Mouse (Mus musculus) forebrain, embryonic 16.5 days (tissue): ENCODE results near the gene Grm4. TPM values are rescaled to one million over a fixed set of nuclear protein-coding genes. Genes with fewer than 3 reads are reported as not detected.
A peak's percentile ranks its signal among the peaks of the same experiment; 100 is the strongest.

Experiments
- ATAC-seq: fragments of 200-750 bp; cut with Nextera tagmentation; 2 replicates; pipeline ENCODE4 v1.8.0; 2017; ENCODE audit warnings: mild to moderate bottlenecking, moderate library complexity
- H3K27ac ChIP-seq: fragments of 300-500 bp; sonication (generic); 2 replicates; pipeline ENCODE4 v1.5.1; 2014; ENCODE audit warnings: low read length, control low read depth
- H3K27me3 ChIP-seq: fragments of 300-500 bp; sonication (generic); replicated peaks from 2 replicates; pipeline ENCODE4 v1.6.1; 2014; ENCODE audit warnings: low read length; ENCODE audit not compliant: control insufficient read depth, insufficient read depth
- H3K36me3 ChIP-seq: fragments of 300-500 bp; sonication (generic); 2 replicates; pipeline ENCODE4 v1.6.1; 2014; ENCODE audit not compliant: control insufficient read depth, insufficient read depth
- H3K4me1 ChIP-seq: fragments of 300-500 bp; sonication (generic); replicated peaks from 2 replicates; pipeline ENCODE4 v1.6.1; 2014; ENCODE audit warnings: low read length; ENCODE audit not compliant: control insufficient read depth, insufficient read depth
- H3K4me2 ChIP-seq: fragments of 300-500 bp; sonication (generic); 2 replicates; pipeline ENCODE4 v1.6.1; 2014; ENCODE audit warnings: mild to moderate bottlenecking, low read length, control low read depth
- H3K4me3 ChIP-seq: fragments of 300-500 bp; sonication (generic); replicated peaks from 2 replicates; pipeline ENCODE4 v1.5.1; 2014; ENCODE audit warnings: mild to moderate bottlenecking, low read length, control low read depth
- H3K9ac ChIP-seq: fragments of 300-500 bp; sonication (generic); replicated peaks from 2 replicates; pipeline ENCODE4 v1.6.1; 2014; ENCODE audit warnings: low read depth, low read length, control low read depth
- H3K9me3 ChIP-seq: fragments of 300-500 bp; sonication (generic); 2 replicates; pipeline ENCODE4 v1.6.1; 2016; ENCODE audit warnings: low read length; ENCODE audit not compliant: control insufficient read depth
- WGBS: fragments of 180-500 bp; shearing (Covaris S2); extraction: QIAGEN DNeasy Blood & Tissue Kit; methylation state at CpG from one replicate; pipeline ENCODE4 v1.1.7; 2014; 5-methylcytosine and 5-hydroxymethylcytosine counted together
- polyA plus RNA-seq: library from polyadenylated mRNA; unstranded; fragments of >200 nt; fragmentation: Nextera tagmentation; extraction: Ambion mirVana; gene quantifications from 2 replicates; pipeline ENCODE4 v1.2.1, GENCODE M21; 2015

Grm4 gene
- polyA plus RNA-seq, 1 experiment from 2014 or later, result 4.0 TPM

DNA sequence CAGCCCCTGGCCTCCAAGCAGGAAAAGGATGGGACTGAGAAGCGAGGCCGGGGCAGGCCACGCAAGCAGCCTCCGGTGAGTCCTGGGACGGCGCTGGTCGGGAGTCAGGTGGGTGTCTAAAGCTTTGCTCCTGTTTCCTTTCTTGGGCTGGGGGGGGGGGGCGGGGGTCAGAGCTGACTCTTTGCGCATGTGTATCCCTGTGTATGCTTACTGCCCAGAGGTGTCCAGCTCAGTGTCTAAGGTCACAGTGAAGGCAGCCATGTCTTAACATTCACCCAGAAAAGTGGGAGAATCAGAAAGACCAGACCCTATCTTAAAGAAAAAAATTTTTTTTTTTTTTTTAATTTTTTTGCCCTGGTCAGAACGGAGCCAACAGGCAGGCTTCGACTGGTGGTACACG, 38.4 kb upstream of the Grm4 start:
- 77% methylated on average over 12 of the region's 12 CpGs for WGBS
- no peak overlapping the region for H3K4me3 ChIP-seq
- ATAC-seq, result no peak
- H3K4me2 ChIP-seq, result no peak overlapping the region
- no peaks in the 10 kb centered on the region for H3K9me3 ChIP-seq
- H3K27me3 ChIP-seq, result no peaks in the 10 kb centered on the region
- H3K36me3 ChIP-seq, result no peaks in the 10 kb centered on the region
- no peak overlapping the region for H3K27ac ChIP-seq
- peaks cover 35% of the 10 kb centered on the region for H3K4me1 ChIP-seq
- H3K9ac ChIP-seq, result no peak overlapping the region

DNA sequence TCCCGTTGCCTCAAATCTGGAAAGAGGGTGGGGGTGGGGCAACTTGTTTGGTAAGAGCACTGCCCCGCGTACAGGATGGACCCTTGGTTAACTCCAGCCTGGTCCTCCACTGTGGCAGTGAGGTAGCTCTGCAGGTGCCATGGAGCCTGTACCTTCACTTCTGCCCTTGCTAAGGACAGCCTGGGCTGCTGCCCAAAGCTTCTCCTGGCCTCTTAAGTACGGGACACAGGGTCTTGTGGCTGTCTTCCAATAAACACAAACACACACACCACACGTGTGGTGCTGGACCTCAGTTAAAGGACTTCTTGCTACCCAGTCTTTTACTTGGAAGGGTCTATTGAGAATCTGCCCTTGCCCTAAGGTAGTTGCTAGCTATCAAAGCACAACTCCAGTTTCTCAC, 37.6 kb upstream of the Grm4 start:
- H3K27me3 ChIP-seq, result no peaks in the 10 kb centered on the region
- H3K4me3 ChIP-seq, result no peak overlapping the region
- WGBS, result 10% methylated on average over 5 of the region's 5 CpGs
- H3K4me2 ChIP-seq, result no peak overlapping the region; the same call in 1 of the 2 replicates
- H3K9me3 ChIP-seq, result no peaks in the 10 kb centered on the region
- H3K9ac ChIP-seq, result 0 out of 2 replicates have a peak overlapping the region, but pooled peaks have one; percentile 32
- H3K4me1 ChIP-seq, result peaks cover 32% of the 10 kb centered on the region
- ATAC-seq, result no peak
- no peaks in the 10 kb centered on the region for H3K36me3 ChIP-seq
- H3K27ac ChIP-seq, result no peak overlapping the region

- peak overlapping the region; percentile 27; the same call in 1 of the 2 replicates for H3K27ac ChIP-seq
- ATAC-seq, result no peak
These were observed 36.9 kb upstream of the Grm4 start for GRCm38 (mm10) chr17:27557927-27558661.

DNA sequence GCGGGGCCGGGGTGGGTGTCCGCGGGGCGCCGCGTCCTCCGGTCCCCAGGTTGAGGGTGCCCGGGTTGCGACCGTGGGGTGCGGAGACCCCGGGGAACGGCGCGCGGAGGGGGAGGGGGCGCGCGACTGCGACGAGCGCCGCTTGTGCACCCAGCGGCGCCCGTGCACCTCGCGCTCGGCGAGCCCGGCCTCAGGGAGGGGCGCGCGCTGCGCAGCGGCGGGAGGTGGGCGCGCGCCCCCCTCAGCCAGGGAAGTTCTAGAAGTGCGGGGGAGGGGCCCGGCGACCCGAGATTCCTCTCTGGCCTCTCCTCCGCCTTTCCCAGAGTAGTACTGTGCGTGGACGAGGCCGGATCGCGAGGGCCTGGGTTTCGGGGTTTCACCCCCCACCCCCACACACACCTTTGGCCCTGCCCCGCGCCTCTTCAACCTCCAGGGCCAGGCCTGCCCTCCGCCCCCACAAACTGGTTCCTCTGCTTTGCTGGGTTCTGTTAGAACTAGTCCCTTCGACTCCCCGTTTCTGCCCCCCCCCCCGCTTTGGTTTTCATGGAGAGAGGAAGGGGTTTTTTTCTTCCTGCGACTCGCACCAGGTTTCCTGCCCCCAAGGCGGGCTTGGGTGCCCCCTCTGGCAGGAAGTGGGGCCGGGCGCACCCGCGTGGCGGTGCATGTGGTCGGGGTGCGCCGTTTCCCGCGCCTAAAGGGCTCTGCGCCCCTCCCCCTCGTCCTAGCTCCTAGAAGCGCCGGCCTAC, 36.2 kb upstream of the Grm4 start:
- H3K27me3 ChIP-seq, result no peaks in the 10 kb centered on the region
- peak overlapping the region; percentile 93 for H3K9ac ChIP-seq
- WGBS, result under 1% methylated on average over 70 of the region's 75 CpGs
- peak overlapping the region; percentile 81 for H3K4me2 ChIP-seq
- ATAC-seq, result peak; percentile 65
- H3K4me3 ChIP-seq, result peak overlapping the region; percentile 81
- no peaks in the 10 kb centered on the region for H3K9me3 ChIP-seq
- peaks cover 32% of the 10 kb centered on the region for H3K4me1 ChIP-seq
- H3K36me3 ChIP-seq, result no peaks in the 10 kb centered on the region
- H3K27ac ChIP-seq, result peak overlapping the region; percentile 91

More at GRCm38 (mm10) chr17:27557927-27558661, 36.9 kb upstream of the Grm4 start:
- Histone ChIP-seq H3K4me1 (peaks cover 32% of the 10 kb centered on the region), H3K4me3 (peak overlapping the region; percentile 81), H3K36me3 (no peaks in the 10 kb centered on the region), H3K27me3 (no peaks in the 10 kb centered on the region), H3K9ac (peak overlapping the region; percentile 93), H3K4me2 (peak overlapping the region; percentile 81), H3K9me3 (no peaks in the 10 kb centered on the region)
- WGBS, result 2% methylated on average over 14 of the region's 14 CpGs

DNA sequence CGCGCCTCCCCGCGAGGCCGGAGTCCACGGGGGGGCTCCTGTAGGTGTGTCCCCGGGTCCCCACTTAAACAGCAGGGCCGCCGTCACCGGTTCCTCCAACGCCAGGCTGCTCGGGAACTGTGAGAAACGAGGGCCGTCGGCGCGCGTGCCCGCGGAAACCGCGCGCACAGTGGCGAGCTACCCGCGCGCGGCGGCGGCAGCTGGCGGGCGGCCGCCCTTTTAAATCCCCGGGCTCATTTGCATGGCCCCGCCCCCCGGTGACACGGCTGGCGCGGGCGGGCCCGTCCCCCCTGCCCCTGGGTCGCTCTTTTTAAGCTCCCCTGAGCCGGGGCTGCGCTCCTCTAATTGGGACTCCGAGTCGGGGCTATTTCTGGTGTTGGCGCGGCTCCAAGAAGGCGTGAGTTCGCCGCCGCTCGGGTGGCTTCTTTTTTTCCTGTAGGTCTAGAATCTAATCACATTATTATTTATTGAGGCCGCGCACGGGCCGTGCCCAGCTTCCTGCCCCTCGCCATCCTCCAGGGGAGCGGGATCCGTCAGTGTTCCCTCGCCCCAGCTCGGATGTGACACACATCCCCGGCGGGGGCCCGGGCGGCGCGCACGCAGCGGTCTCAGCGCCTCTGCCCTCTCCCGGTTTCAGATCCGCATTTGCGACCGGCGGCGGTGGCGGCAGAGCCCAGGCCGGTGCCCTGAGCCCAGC, 35.3 kb upstream of the Grm4 start, which contains the start of gene Hmga1:
Gene Hmga1 (plus strand): TSS at position 183 of the 697 bp plus-strand sequence.
- H3K27me3 ChIP-seq, result no peaks in the 10 kb centered on the region
- H3K4me2 ChIP-seq, result peak within 1 kb of the TSS; percentile 81
- WGBS, result under 1% methylated on average over 79 of the region's 79 CpGs

GRCm38 (mm10) chr17:27555512-27556172, 34.4 kb upstream of the Grm4 start:
- peak overlapping the region; percentile 81 for H3K4me3 ChIP-seq
- H3K4me1 ChIP-seq, result peaks cover 32% of the 10 kb centered on the region
- H3K27me3 ChIP-seq, result no peaks in the 10 kb centered on the region
- no peak; the same call in 1 of the 2 replicates for ATAC-seq
- peak overlapping the region; percentile 91; the same call in 1 of the 2 replicates for H3K27ac ChIP-seq
- WGBS, result under 1% methylated on average over 53 of the region's 55 CpGs
- peak overlapping the region; percentile 93 for H3K9ac ChIP-seq
- no peaks in the 10 kb centered on the region for H3K36me3 ChIP-seq
- no peaks in the 10 kb centered on the region for H3K9me3 ChIP-seq
- peak overlapping the region; percentile 81 for H3K4me2 ChIP-seq

More for the DNA sequence above, 35.3 kb upstream of the Grm4 start, which contains the start of gene Hmga1:
- peak; percentile 76 for ATAC-seq
- H3K4me3 ChIP-seq, result peak within 1 kb of the TSS; percentile 81
- H3K36me3 ChIP-seq, result no peaks in the 10 kb centered on the region
- peak within 1 kb of the TSS; percentile 93 for H3K9ac ChIP-seq
- peak within 1 kb of the TSS; percentile 91 for H3K27ac ChIP-seq
- no peaks in the 10 kb centered on the region for H3K9me3 ChIP-seq
- H3K4me1 ChIP-seq, result peaks cover 32% of the 10 kb centered on the region

GRCm38 (mm10) chr17:27555075-27555511, 33.9 kb upstream of the Grm4 start:
- Histone ChIP-seq H3K4me3 (peak overlapping the region; percentile 24), H3K4me2 (peak overlapping the region; percentile 81), H3K27me3 (no peaks in the 10 kb centered on the region), H3K4me1 (peaks cover 32% of the 10 kb centered on the region), H3K9ac (peak overlapping the region; percentile 12), H3K27ac (no peak overlapping the region), H3K36me3 (no peaks in the 10 kb centered on the region), H3K9me3 (no peaks in the 10 kb centered on the region)
- 1% methylated on average over 20 of the region's 39 CpGs for WGBS
- ATAC-seq, result no peak

DNA sequence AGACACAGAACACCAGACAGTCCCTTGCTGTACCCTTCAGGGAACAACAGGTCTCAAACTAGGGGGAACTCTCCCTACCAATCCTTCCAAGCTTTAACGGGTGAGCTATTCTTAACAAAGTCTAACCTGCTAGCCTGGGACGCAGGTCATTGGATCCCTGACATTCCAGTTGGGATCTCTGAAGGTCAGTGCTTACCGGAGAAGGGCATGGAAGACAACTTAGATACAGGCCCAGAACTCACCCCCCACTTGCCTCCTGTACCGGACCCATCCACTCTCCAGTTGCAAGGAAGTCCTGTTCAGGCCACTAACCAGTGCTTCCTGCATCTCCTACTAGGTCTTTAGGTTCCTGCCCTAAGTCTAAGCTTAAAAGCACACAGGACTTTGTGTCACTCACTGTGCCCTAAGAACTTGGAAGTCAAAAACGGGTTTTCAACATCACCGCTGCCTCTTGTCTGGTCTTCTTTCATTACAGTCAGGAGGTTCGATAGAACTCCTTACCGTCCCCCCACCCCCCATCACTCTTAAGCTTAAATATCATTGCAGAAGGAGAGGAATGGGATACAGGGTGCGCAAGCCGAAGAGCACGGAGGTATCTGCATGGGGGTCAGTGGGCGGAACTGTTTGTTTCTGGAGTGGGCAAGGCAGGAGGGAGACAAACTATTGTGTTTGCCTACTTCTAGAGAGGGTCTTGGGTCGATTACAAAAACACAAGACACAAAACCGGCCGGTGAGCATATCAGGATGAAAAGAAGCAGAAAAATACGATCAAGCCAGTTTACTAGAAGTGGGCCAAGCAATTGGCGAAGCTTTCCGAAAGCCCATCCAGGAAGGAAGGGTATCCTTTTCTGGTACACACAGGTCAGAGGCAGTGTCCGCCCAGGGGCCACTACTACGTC, 33.1 kb upstream of the Grm4 start:
- Histone ChIP-seq H3K27me3 (no peaks in the 10 kb centered on the region), H3K4me1 (peaks cover 33% of the 10 kb centered on the region), H3K9me3 (no peaks in the 10 kb centered on the region), H3K36me3 (no peaks in the 10 kb centered on the region), H3K27ac (no peak overlapping the region), H3K4me3 (no peak overlapping the region), H3K4me2 (peak overlapping the region; percentile 81), H3K9ac (peak overlapping the region; percentile 12; the same call in 1 of the 2 replicates)
- no peak for ATAC-seq
- 45% methylated on average over 20 of the region's 20 CpGs for WGBS
